Mouse (Mus musculus) cortical plate, adult 2 months (tissue): ENCODE measurements around the gene Gpr176.
"Not testable (repeated sequence)": the region's sequence is repeated elsewhere in the genome, so short reads cannot be mapped to it uniquely, and the experiment has no call there.

Source experiments
- CTCF ChIP-seq: fragments of 200-500 bp; IDR thresholded peaks from 2 replicates; pipeline ENCODE4 v1.5.1; 2011; ENCODE audit warnings: mild to moderate bottlenecking, control low read depth, low read length; ENCODE audit not compliant: insufficient read depth; ENCODE audit errors: extremely low read depth
- POLR2A ChIP-seq: fragments of 200-500 bp; IDR thresholded peaks from 2 replicates; pipeline ENCODE4 v1.6.1; 2011; ENCODE audit warnings: mild to moderate bottlenecking, low read length, control low read depth; ENCODE audit not compliant: insufficient read depth; ENCODE audit errors: extremely low read depth

- TF ChIP-seq CTCF, POLR2A: not testable (repeated sequence)
These were observed 84.2 kb downstream of the Gpr176 start for GRCm38 (mm10) chr2:118289066-118289460.
